ENCODE assay signal across 10 mouse cellular contexts in genomic region chr7:28601029-28601428, GRCm38 (mm10). TPM values are rescaled to one million over a fixed set of nuclear protein-coding genes. Genes with fewer than 3 reads are reported as not detected.
DNase-seq lines count a peak whose midpoint lies in the region; ATAC-seq and TF ChIP-seq lines count a peak whose summit lies in the region.
"Had no signal": no experiment of that assay in that cellular context is flagged by ENCODE, and none has a peak within 500 bp of the region (broad histone marks: within the 10 kb centered on the region; RNA-seq: fewer than 3 reads in every experiment).

No protein-coding gene starts in this region.

- ATAC-seq in heart, embryonic 11.5 days (replicated peaks; ENCODE audit: insufficient number of reproducible peaks, low FRiP score, low TSS enrichment) = no peak
- no peak for ATAC-seq in midbrain, embryonic 14.5 days (ENCODE audit: low FRiP score, low TSS enrichment)

- no peak overlapping the region for H3K27ac ChIP-seq in heart, embryonic 11.5 days (ENCODE audit: low read depth, low read length)
- H3K27ac ChIP-seq in midbrain, embryonic 14.5 days (replicated peaks; ENCODE audit: low read depth, low read length) = no peak overlapping the region

- H3K9ac ChIP-seq in heart, embryonic 11.5 days (ENCODE audit: low read depth, low read length) = no peak overlapping the region
- no peak overlapping the region for H3K9ac ChIP-seq in midbrain, embryonic 14.5 days (replicated peaks; ENCODE audit: low read length)

- TF ChIP-seq CTCF in E14TG2a.4 (conservative IDR thresholded peaks at IDR 0.05; ENCODE audit: low read length) = peak; percentile 64

- no peaks in the 10 kb centered on the region for H3K27me3 ChIP-seq in heart, embryonic 11.5 days (ENCODE audit: control insufficient read depth, insufficient read depth, low read length)
- H3K27me3 ChIP-seq in E14TG2a.4 (ENCODE audit: insufficient read depth, low read length) = no peaks in the 10 kb centered on the region; the same call in 1 of the 2 replicates
- no peaks in the 10 kb centered on the region for H3K27me3 ChIP-seq in midbrain, embryonic 14.5 days (ENCODE audit: control insufficient read depth, insufficient read depth, low read length)

- H3K4me2 ChIP-seq in heart, embryonic 11.5 days = no peak overlapping the region
- H3K4me2 ChIP-seq in midbrain, embryonic 14.5 days (ENCODE audit: low read length) = no peak overlapping the region

- no peaks in the 10 kb centered on the region for H3K36me3 ChIP-seq in heart, embryonic 11.5 days (ENCODE audit: control insufficient read depth, insufficient read depth, low read length)
- H3K36me3 ChIP-seq in E14TG2a.4 (ENCODE audit: insufficient read depth, low read length) = peaks cover 3% of the 10 kb centered on the region
- H3K36me3 ChIP-seq in midbrain, embryonic 14.5 days (ENCODE audit: control insufficient read depth, insufficient read depth, low read length) = no peaks in the 10 kb centered on the region

- peaks cover 14% of the 10 kb centered on the region for H3K4me1 ChIP-seq in heart, embryonic 11.5 days (ENCODE audit: control insufficient read depth, insufficient read depth, low read length)
- peaks cover 23% of the 10 kb centered on the region for H3K4me1 ChIP-seq in E14TG2a.4 (replicated peaks; ENCODE audit: low read depth, low read length)
- peaks cover 13% of the 10 kb centered on the region for H3K4me1 ChIP-seq in midbrain, embryonic 14.5 days (ENCODE audit: control insufficient read depth, insufficient read depth, low read length)

- no peak overlapping the region for H3K4me3 ChIP-seq in heart, embryonic 11.5 days (ENCODE audit: low read depth, low read length)
- no peak overlapping the region for H3K4me3 ChIP-seq in E14TG2a.4 (replicated peaks; ENCODE audit: low read length)
- no peak overlapping the region for H3K4me3 ChIP-seq in midbrain, embryonic 14.5 days (replicated peaks; ENCODE audit: low read depth, low read length)

- no peaks in the 10 kb centered on the region for H3K9me3 ChIP-seq in heart, embryonic 11.5 days (replicated peaks; ENCODE audit: control insufficient read depth, low read length)
- H3K9me3 ChIP-seq in E14TG2a.4 (ENCODE audit: low read length) = no peaks in the 10 kb centered on the region
- no peaks in the 10 kb centered on the region for H3K9me3 ChIP-seq in midbrain, embryonic 14.5 days (ENCODE audit: control insufficient read depth, low read length)

- 14% methylated on average over 11 of the region's 11 CpGs for WGBS in heart, embryonic 11.5 days (ENCODE audit: insufficient replicate concordance)
- 14% methylated on average over 11 of the region's 11 CpGs for WGBS in midbrain, embryonic 14.5 days

- DNase-seq in heart, adult 18-20 months = peak; percentile 61 to 88
- DNase-seq in cerebellum, adult 11-12 months = peak; percentile 54
- peak; percentile 35 for DNase-seq in gastrocnemius, postnatal 25 days
- DNase-seq in layer of hippocampus, postnatal 25 days (ENCODE audit: extremely low spot score in 1 of 2, low spot score in 1 of 2) = peak; percentile 58 to 79
- peak; percentile 80 for DNase-seq in midbrain, embryonic 14.5 days
- DNase-seq in spleen, postnatal 36 days (ENCODE audit: low spot score in 2 of 2) = peak; percentile 65 to 74

RNA-seq across cellular contexts. Expression of gene Pak4, which starts 3.0 kb away (rescaled TPM):
- 1 to 10 TPM; 8.8 to 9.9 TPM for total RNA-seq in heart, adult 18-20 months (2021)
- 25.4 and 27.6 TPM in 2 replicates for polyA plus RNA-seq in heart, embryonic 11.5 days (2014; fragmentation: Nextera tagmentation; extraction: Ambion mirVana)
- 1 to 10 TPM; 3.0 TPM for total RNA-seq in gastrocnemius, postnatal 25 days (2021)
- total RNA-seq in layer of hippocampus, postnatal 25 days (2021) = 10 to 100 TPM; 13.4 to 14.8 TPM
- 12.3 and 15.6 TPM in 2 replicates for polyA plus RNA-seq in midbrain, embryonic 14.5 days (2014; fragmentation: Nextera tagmentation; extraction: Ambion mirVana)

RNA-seq across cellular contexts. Expression of gene Samd4b, which starts 3.1 kb away (rescaled TPM):
- 10 to 100 TPM; 19.6 to 22.1 TPM for total RNA-seq in heart, adult 18-20 months (2021)
- polyA plus RNA-seq in heart, embryonic 11.5 days (2014; fragmentation: Nextera tagmentation; extraction: Ambion mirVana) = 22.2 and 22.8 TPM in 2 replicates
- 10 to 100 TPM in 1 of 2 experiments, 1 to 10 TPM in 1; 9.8 to 14.0 TPM for total RNA-seq in gastrocnemius, postnatal 25 days (2021)
- 10 to 100 TPM; 70.1 to 71.0 TPM for total RNA-seq in layer of hippocampus, postnatal 25 days (2021)
- polyA plus RNA-seq in midbrain, embryonic 14.5 days (2014; fragmentation: Nextera tagmentation; extraction: Ambion mirVana) = 27.2 and 29.5 TPM in 2 replicates

RNA-seq across cellular contexts. Expression of gene Acp7, which starts 30.1 kb away (rescaled TPM):
- total RNA-seq in heart, adult 18-20 months (2021) = not detected
- polyA plus RNA-seq in heart, embryonic 11.5 days (2014; fragmentation: Nextera tagmentation; extraction: Ambion mirVana) = 0.17 TPM in 1 of 2 replicates, not detected in the other
- not detected for total RNA-seq in gastrocnemius, postnatal 25 days (2021)
- total RNA-seq in layer of hippocampus, postnatal 25 days (2021) = 1 to 10 TPM; 1.6 to 2.0 TPM
- not detected in 2 replicates for polyA plus RNA-seq in midbrain, embryonic 14.5 days (2014; fragmentation: Nextera tagmentation; extraction: Ambion mirVana)
- total RNA-seq: adrenal gland, postnatal 4 days had no signal
- polyA plus RNA-seq: liver, embryonic 16.5 days had no signal

RNA-seq across cellular contexts. Expression of gene Nccrp1, which starts 54.0 kb away (rescaled TPM):
- total RNA-seq in heart, adult 18-20 months (2021) = not detected
- not detected in 2 replicates for polyA plus RNA-seq in heart, embryonic 11.5 days (2014; fragmentation: Nextera tagmentation; extraction: Ambion mirVana)
- not detected for total RNA-seq in gastrocnemius, postnatal 25 days (2021)
- total RNA-seq in layer of hippocampus, postnatal 25 days (2021) = under 1 TPM; 0.40 to 0.57 TPM
- polyA plus RNA-seq in midbrain, embryonic 14.5 days (2014; fragmentation: Nextera tagmentation; extraction: Ambion mirVana) = 0.13 TPM in 1 of 2 replicates, not detected in the other
- total RNA-seq: adrenal gland, postnatal 4 days had no signal
- polyA plus RNA-seq: liver, embryonic 16.5 days had no signal
